Mouse (Mus musculus): ENCODE data around the gene Slc25a36. TPM values are rescaled to one million over a fixed set of nuclear protein-coding genes. Genes with fewer than 3 reads are reported as not detected.

Slc25a36 gene
- polyA plus RNA-seq, 1 experiment from 2014 or later = 99.9 TPM

GRCm38 (mm10) chr9:97142558-97142957, 31.6 kb upstream of the Slc25a36 start:
- H3K36me3 ChIP-seq (replicated peaks; ENCODE audit: control insufficient read depth, insufficient read depth, low read depth, low read length) = no peaks in the 10 kb centered on the region
- ATAC-seq (replicated peaks; ENCODE audit: insufficient number of reproducible peaks, low FRiP score, low TSS enrichment, low read depth) (no peak), DNase-seq (ENCODE audit: low spot score) (no peak)
- no peaks in the 10 kb centered on the region for H3K27me3 ChIP-seq (ENCODE audit: control insufficient read depth, insufficient read depth, low read length)
- no peaks in the 10 kb centered on the region for H3K9me3 ChIP-seq (replicated peaks; ENCODE audit: control insufficient read depth, low read length)
- 94% methylated on average over 1 of the region's 1 CpGs for WGBS
- no peak overlapping the region for H3K9ac ChIP-seq (replicated peaks; ENCODE audit: low read length)
- no peak overlapping the region for H3K4me2 ChIP-seq (ENCODE audit: low read depth, low read length)
- no peak overlapping the region for H3K4me3 ChIP-seq (ENCODE audit: low read depth, low read length)
- H3K4me1 ChIP-seq (ENCODE audit: control insufficient read depth, insufficient read depth, low read length) = no peaks in the 10 kb centered on the region
- no peak overlapping the region for H3K27ac ChIP-seq (replicated peaks; ENCODE audit: low read depth, low read length)

DNA sequence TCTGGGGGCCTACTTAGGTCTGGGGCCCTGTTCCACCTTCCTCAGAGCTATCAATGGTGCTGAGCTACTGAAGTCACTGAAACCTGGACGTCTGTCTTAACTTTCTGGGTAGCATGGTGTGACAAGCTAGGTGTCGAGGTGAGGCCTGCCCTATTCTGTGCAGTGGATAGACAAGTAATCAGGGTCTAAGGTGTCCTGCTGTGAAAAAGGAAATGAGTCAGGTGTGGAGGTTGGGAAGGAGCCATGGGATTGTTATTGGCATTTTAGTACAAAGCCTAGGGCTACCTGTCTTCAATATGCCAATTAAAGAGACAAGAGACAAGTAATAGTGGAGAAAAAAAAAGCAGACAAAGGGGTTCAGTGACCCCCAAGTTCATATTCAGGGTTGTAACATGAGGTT, 30.8 kb upstream of the Slc25a36 start:
- 63% methylated on average over 2 of the region's 2 CpGs for WGBS
- no peak overlapping the region for H3K4me3 ChIP-seq (ENCODE audit: low read depth, low read length)
- H3K9ac ChIP-seq (replicated peaks; ENCODE audit: low read length) = no peak overlapping the region
- ATAC-seq (replicated peaks; ENCODE audit: insufficient number of reproducible peaks, low FRiP score, low TSS enrichment, low read depth) = no peak
- no peak overlapping the region for H3K27ac ChIP-seq (replicated peaks; ENCODE audit: low read depth, low read length)
- H3K4me2 ChIP-seq (ENCODE audit: low read depth, low read length) = no peak overlapping the region
- no peaks in the 10 kb centered on the region for H3K4me1 ChIP-seq (ENCODE audit: control insufficient read depth, insufficient read depth, low read length)
- no peaks in the 10 kb centered on the region for H3K36me3 ChIP-seq (replicated peaks; ENCODE audit: control insufficient read depth, insufficient read depth, low read depth, low read length)
- DNase-seq (ENCODE audit: low spot score) = no peak
- no peaks in the 10 kb centered on the region for H3K27me3 ChIP-seq (ENCODE audit: control insufficient read depth, insufficient read depth, low read length)
- no peaks in the 10 kb centered on the region for H3K9me3 ChIP-seq (replicated peaks; ENCODE audit: control insufficient read depth, low read length)

- Histone ChIP-seq H3K9ac (replicated peaks; ENCODE audit: low read length) (no peak overlapping the region), H3K9me3 (replicated peaks; ENCODE audit: control insufficient read depth, low read length) (no peaks in the 10 kb centered on the region), H3K4me1 (ENCODE audit: control insufficient read depth, insufficient read depth, low read length) (no peaks in the 10 kb centered on the region), H3K4me2 (ENCODE audit: low read depth, low read length) (no peak overlapping the region), H3K4me3 (ENCODE audit: low read depth, low read length) (no peak overlapping the region), H3K27me3 (ENCODE audit: control insufficient read depth, insufficient read depth, low read length) (no peaks in the 10 kb centered on the region), H3K27ac (replicated peaks; ENCODE audit: low read depth, low read length) (no peak overlapping the region), H3K36me3 (replicated peaks; ENCODE audit: control insufficient read depth, insufficient read depth, low read depth, low read length) (no peaks in the 10 kb centered on the region)
- ATAC-seq (replicated peaks; ENCODE audit: insufficient number of reproducible peaks, low FRiP score, low TSS enrichment, low read depth) (no peak), DNase-seq (ENCODE audit: low spot score) (no peak)
- 86% methylated on average over 10 of the region's 10 CpGs for WGBS
These were observed 29.4 kb upstream of the Slc25a36 start for GRCm38 (mm10) chr9:97140145-97140932.

GRCm38 (mm10) chr9:97137678-97138077, 26.7 kb upstream of the Slc25a36 start:
- ATAC-seq (replicated peaks; ENCODE audit: insufficient number of reproducible peaks, low FRiP score, low TSS enrichment, low read depth) (no peak), DNase-seq (ENCODE audit: low spot score) (no peak)
- no peaks in the 10 kb centered on the region for H3K9me3 ChIP-seq (replicated peaks; ENCODE audit: control insufficient read depth, low read length)
- H3K36me3 ChIP-seq (replicated peaks; ENCODE audit: control insufficient read depth, insufficient read depth, low read depth, low read length) = no peaks in the 10 kb centered on the region
- no peak overlapping the region for H3K4me2 ChIP-seq (ENCODE audit: low read depth, low read length)
- H3K27ac ChIP-seq (replicated peaks; ENCODE audit: low read depth, low read length) = no peak overlapping the region
- no peak overlapping the region for H3K9ac ChIP-seq (replicated peaks; ENCODE audit: low read length)
- H3K4me3 ChIP-seq (ENCODE audit: low read depth, low read length) = no peak overlapping the region
- WGBS = 85% methylated on average over 4 of the region's 4 CpGs
- H3K4me1 ChIP-seq (ENCODE audit: control insufficient read depth, insufficient read depth, low read length) = no peaks in the 10 kb centered on the region
- H3K27me3 ChIP-seq (ENCODE audit: control insufficient read depth, insufficient read depth, low read length) = no peaks in the 10 kb centered on the region

DNA sequence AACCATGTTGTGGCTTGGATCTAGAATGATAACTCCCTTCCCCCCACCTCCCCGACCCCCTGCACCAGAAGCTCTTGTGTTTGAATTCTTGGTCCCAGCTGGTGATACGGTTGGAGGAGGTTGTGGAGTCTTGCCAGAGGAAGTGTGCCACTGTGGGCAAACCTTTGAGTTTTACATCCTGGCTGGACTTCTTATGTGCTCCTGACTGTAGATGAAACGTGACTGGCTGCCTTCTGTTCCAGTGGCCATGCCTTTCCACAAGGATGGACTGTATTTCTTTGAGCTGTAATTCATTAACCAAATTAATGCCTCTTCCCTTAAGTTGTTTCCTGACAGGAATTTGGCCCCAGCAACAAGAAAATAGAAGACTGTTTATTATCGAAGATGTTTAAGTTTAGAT, 26.2 kb upstream of the Slc25a36 start:
- DNase-seq (ENCODE audit: low spot score) = no peak
- no peaks in the 10 kb centered on the region for H3K36me3 ChIP-seq (replicated peaks; ENCODE audit: control insufficient read depth, insufficient read depth, low read depth, low read length)
- 89% methylated on average over 4 of the region's 4 CpGs for WGBS
- no peak overlapping the region for H3K4me2 ChIP-seq (ENCODE audit: low read depth, low read length)
- H3K9me3 ChIP-seq (replicated peaks; ENCODE audit: control insufficient read depth, low read length) = no peaks in the 10 kb centered on the region
- no peaks in the 10 kb centered on the region for H3K4me1 ChIP-seq (ENCODE audit: control insufficient read depth, insufficient read depth, low read length)
- H3K4me3 ChIP-seq (ENCODE audit: low read depth, low read length) = no peak overlapping the region
- ATAC-seq (replicated peaks; ENCODE audit: insufficient number of reproducible peaks, low FRiP score, low TSS enrichment, low read depth) = no peak
- H3K9ac ChIP-seq (replicated peaks; ENCODE audit: low read length) = no peak overlapping the region
- no peak overlapping the region for H3K27ac ChIP-seq (replicated peaks; ENCODE audit: low read depth, low read length)
- H3K27me3 ChIP-seq (ENCODE audit: control insufficient read depth, insufficient read depth, low read length) = no peaks in the 10 kb centered on the region

DNA sequence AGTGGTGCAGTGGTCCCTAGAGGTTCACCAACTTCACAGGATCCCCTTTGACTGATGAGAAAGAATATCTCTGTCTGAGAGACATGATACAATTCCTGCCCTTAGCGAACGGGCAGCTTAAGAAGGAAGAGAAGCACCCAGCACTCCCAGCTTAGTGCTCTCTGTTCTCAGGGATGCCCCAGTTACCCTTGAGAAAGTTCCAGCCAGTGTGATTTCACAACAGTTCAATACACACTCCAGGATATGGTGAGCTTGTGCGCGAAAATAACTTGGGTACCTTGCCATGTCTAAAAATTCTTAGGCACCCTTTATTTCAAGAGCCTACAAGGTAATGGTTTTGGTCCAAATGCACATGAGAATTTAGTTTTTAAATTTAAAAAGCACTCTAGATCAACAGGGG, 24.9 kb upstream of the Slc25a36 start:
- no peaks in the 10 kb centered on the region for H3K4me1 ChIP-seq (ENCODE audit: control insufficient read depth, insufficient read depth, low read length)
- no peak overlapping the region for H3K4me2 ChIP-seq (ENCODE audit: low read depth, low read length)
- no peaks in the 10 kb centered on the region for H3K9me3 ChIP-seq (replicated peaks; ENCODE audit: control insufficient read depth, low read length)
- ATAC-seq (replicated peaks; ENCODE audit: insufficient number of reproducible peaks, low FRiP score, low TSS enrichment, low read depth) = no peak
- H3K4me3 ChIP-seq (ENCODE audit: low read depth, low read length) = no peak overlapping the region
- H3K27ac ChIP-seq (replicated peaks; ENCODE audit: low read depth, low read length) = no peak overlapping the region
- H3K9ac ChIP-seq (replicated peaks; ENCODE audit: low read length) = no peak overlapping the region
- WGBS = 89% methylated on average over 4 of the region's 4 CpGs
- H3K36me3 ChIP-seq (replicated peaks; ENCODE audit: control insufficient read depth, insufficient read depth, low read depth, low read length) = no peaks in the 10 kb centered on the region
- H3K27me3 ChIP-seq (ENCODE audit: control insufficient read depth, insufficient read depth, low read length) = no peaks in the 10 kb centered on the region
- no peak for DNase-seq (ENCODE audit: low spot score)

- no peak for ATAC-seq (replicated peaks; ENCODE audit: insufficient number of reproducible peaks, low FRiP score, low TSS enrichment, low read depth)
- Histone ChIP-seq H3K27me3 (ENCODE audit: control insufficient read depth, insufficient read depth, low read length) (no peaks in the 10 kb centered on the region), H3K4me3 (ENCODE audit: low read depth, low read length) (no peak overlapping the region), H3K4me2 (ENCODE audit: low read depth, low read length) (no peak overlapping the region), H3K27ac (replicated peaks; ENCODE audit: low read depth, low read length) (no peak overlapping the region), H3K9me3 (replicated peaks; ENCODE audit: control insufficient read depth, low read length) (no peaks in the 10 kb centered on the region), H3K4me1 (ENCODE audit: control insufficient read depth, insufficient read depth, low read length) (no peaks in the 10 kb centered on the region), H3K36me3 (replicated peaks; ENCODE audit: control insufficient read depth, insufficient read depth, low read depth, low read length) (no peaks in the 10 kb centered on the region), H3K9ac (replicated peaks; ENCODE audit: low read length) (no peak overlapping the region)
- WGBS = 56% methylated on average over 8 of the region's 8 CpGs
- no peak for DNase-seq (ENCODE audit: low spot score)
These were observed 22.2 kb upstream of the Slc25a36 start for GRCm38 (mm10) chr9:97133178-97133577.

- Histone ChIP-seq H3K4me2 (ENCODE audit: low read depth, low read length) (no peak overlapping the region), H3K36me3 (replicated peaks; ENCODE audit: control insufficient read depth, insufficient read depth, low read depth, low read length) (no peaks in the 10 kb centered on the region), H3K27me3 (ENCODE audit: control insufficient read depth, insufficient read depth, low read length) (no peaks in the 10 kb centered on the region), H3K4me1 (ENCODE audit: control insufficient read depth, insufficient read depth, low read length) (no peaks in the 10 kb centered on the region), H3K4me3 (ENCODE audit: low read depth, low read length) (no peak overlapping the region), H3K9ac (replicated peaks; ENCODE audit: low read length) (no peak overlapping the region), H3K9me3 (replicated peaks; ENCODE audit: control insufficient read depth, low read length) (no peaks in the 10 kb centered on the region), H3K27ac (replicated peaks; ENCODE audit: low read depth, low read length) (no peak overlapping the region)
- 84% methylated on average over 5 of the region's 5 CpGs for WGBS
- DNase-seq (ENCODE audit: low spot score) (no peak), ATAC-seq (replicated peaks; ENCODE audit: insufficient number of reproducible peaks, low FRiP score, low TSS enrichment, low read depth) (no peak)
These were observed 19.0 kb upstream of the Slc25a36 start for GRCm38 (mm10) chr9:97130001-97130400.

All from embryonic facial prominence, embryonic 11.5 days (tissue).